Mouse (Mus musculus): Measurements from ENCODE around the gene Pdia5. TPM values are rescaled to one million over a fixed set of nuclear protein-coding genes. Genes with fewer than 3 reads are reported as not detected.

Gene Pdia5
- polyA plus RNA-seq, 1 experiment, result 8.0 TPM

DNA sequence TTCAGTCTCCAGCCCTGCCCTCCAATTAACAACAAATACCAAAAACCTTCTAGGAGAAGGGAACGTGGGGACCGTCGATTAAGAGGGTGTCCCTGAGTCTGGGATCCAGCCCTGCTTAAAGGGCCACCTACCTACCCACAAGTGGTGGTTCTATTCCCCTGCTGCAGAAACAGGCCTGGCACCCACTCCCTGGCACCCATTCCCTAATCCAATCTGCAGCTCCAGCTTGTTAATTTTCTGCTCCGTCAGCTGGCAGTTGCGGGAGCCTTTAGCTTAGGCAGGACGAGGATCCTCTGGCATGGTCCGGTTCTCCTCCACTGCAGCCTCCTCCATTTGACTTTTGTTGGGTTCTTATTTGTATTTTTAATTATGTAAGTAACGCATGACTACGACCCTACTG is 87.3 kb downstream of the Pdia5 start:
- H3K27ac ChIP-seq (ENCODE audit: insufficient read depth, low read length), result no peak overlapping the region
- no peaks in the 10 kb centered on the region for H3K4me1 ChIP-seq (ENCODE audit: control insufficient read depth, insufficient read depth, low read length)
- H3K4me3 ChIP-seq (ENCODE audit: insufficient read depth, low read length), result no peak overlapping the region
- TF ChIP-seq CTCF (IDR thresholded peaks at IDR 0.05; ENCODE audit: extremely low read depth, insufficient read depth, low read length), result no peak
- no peak for TF ChIP-seq POLR2A (IDR thresholded peaks at IDR 0.05; ENCODE audit: extremely low read depth, insufficient read depth, low read length)

DNA sequence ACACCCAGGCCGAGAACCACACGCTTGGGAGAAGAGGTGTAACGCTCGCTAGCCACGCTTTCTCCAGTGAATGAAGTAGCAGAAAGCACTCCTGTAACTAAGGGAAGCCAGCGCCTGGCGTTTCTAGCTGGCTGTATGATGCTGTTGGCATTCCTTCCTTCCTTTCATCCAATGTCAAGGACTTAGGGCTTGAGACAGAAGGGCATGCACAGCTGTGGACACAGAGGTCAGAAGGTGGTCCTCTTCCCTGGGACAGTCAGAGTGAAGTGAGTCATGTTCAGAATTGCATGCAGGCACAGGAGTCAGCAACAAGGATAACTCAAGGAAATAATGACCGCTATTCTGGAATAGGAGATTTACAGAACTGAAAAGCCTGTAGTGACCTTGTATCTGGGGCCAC is 97.9 kb downstream of the Pdia5 start:
- H3K4me1 ChIP-seq (ENCODE audit: control insufficient read depth, insufficient read depth, low read length), result no peaks in the 10 kb centered on the region
- H3K27ac ChIP-seq (ENCODE audit: insufficient read depth, low read length), result no peak overlapping the region
- TF ChIP-seq CTCF (IDR thresholded peaks at IDR 0.05; ENCODE audit: extremely low read depth, insufficient read depth, low read length) (no peak), POLR2A (IDR thresholded peaks at IDR 0.05; ENCODE audit: extremely low read depth, insufficient read depth, low read length) (no peak)
- H3K4me3 ChIP-seq (ENCODE audit: insufficient read depth, low read length), result no peak overlapping the region

DNA sequence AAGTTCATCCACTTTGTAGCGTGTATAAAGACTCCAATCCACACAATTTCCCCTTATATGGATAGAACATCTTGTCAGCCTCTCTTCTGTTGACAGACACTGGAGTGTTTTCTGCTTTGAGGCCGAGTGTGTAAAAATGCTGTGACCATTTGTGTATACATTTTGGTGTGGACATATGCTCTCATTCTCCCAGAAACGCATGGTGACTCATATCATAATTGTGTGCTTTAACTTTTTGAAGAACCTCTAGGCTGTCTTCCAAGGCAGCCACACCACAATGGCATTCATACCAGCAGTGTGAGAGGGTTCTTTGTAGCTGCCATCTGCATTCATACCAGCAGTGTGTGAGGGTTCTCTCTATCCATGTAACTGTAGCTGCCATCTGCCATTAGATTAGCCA is 105.0 kb downstream of the Pdia5 start:
- Histone ChIP-seq H3K4me3 (ENCODE audit: insufficient read depth, low read length) (no peak overlapping the region), H3K27ac (ENCODE audit: insufficient read depth, low read length) (no peak overlapping the region), H3K4me1 (ENCODE audit: control insufficient read depth, insufficient read depth, low read length) (no peaks in the 10 kb centered on the region)
- TF ChIP-seq CTCF (IDR thresholded peaks at IDR 0.05; ENCODE audit: extremely low read depth, insufficient read depth, low read length) (no peak), POLR2A (IDR thresholded peaks at IDR 0.05; ENCODE audit: extremely low read depth, insufficient read depth, low read length) (no peak)

DNA sequence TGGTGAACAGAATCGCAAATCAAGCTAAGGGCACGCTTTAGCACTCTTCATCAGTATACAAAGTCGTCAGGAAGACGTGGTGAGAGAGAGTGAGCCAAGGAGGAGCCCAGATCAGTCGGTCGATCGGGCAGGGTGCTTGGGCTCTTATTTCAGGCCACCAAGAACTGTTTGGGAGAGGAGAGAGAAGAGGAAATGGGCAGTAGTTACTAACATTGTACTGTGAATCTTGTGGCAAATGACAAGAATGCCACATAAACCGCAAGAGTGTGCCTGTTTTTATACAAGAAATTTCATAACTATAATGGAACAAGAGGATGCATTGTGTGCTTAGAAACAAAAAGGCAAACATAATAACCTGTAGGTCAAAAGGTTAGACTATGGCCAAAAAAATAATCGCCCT is 110.6 kb downstream of the Pdia5 start:
- TF ChIP-seq POLR2A (IDR thresholded peaks at IDR 0.05; ENCODE audit: extremely low read depth, insufficient read depth, low read length) (no peak), CTCF (IDR thresholded peaks at IDR 0.05; ENCODE audit: extremely low read depth, insufficient read depth, low read length) (no peak)
- H3K4me1 ChIP-seq (ENCODE audit: control insufficient read depth, insufficient read depth, low read length), result no peaks in the 10 kb centered on the region
- H3K4me3 ChIP-seq (ENCODE audit: insufficient read depth, low read length), result no peak overlapping the region
- no peak overlapping the region for H3K27ac ChIP-seq (ENCODE audit: insufficient read depth, low read length)

- Histone ChIP-seq H3K4me3 (ENCODE audit: insufficient read depth, low read length) (no peak overlapping the region), H3K27ac (ENCODE audit: insufficient read depth, low read length) (no peak overlapping the region), H3K4me1 (ENCODE audit: control insufficient read depth, insufficient read depth, low read length) (no peaks in the 10 kb centered on the region)
- TF ChIP-seq CTCF (IDR thresholded peaks at IDR 0.05; ENCODE audit: extremely low read depth, insufficient read depth, low read length) (no peak), POLR2A (IDR thresholded peaks at IDR 0.05; ENCODE audit: extremely low read depth, insufficient read depth, low read length) (no peak)
These were observed 111.3 kb downstream of the Pdia5 start for GRCm38 (mm10) chr16:35379344-35379743.

DNA sequence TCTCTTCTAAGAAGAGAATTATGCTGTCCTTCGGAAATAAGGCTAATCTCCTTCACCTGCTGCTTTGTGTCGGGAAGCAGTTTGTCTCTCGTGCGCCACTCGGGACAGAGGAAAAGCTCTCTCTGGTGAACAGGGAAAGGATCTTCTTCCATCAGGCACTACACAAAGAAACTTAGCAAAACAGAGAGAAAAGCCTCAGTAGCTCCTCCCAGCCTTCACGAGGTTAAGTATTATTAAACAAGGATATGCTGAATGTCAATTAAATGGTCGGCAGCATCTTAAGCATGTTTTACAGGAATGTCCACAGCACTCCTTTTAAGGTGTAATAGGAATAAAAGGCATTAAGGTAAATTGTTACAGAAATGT is 126.6 kb downstream of the Pdia5 start:
- Histone ChIP-seq H3K4me1 (ENCODE audit: control insufficient read depth, insufficient read depth, low read length) (no peaks in the 10 kb centered on the region), H3K27ac (ENCODE audit: insufficient read depth, low read length) (no peak overlapping the region)
- no peak; the same call in 1 of the 2 replicates for TF ChIP-seq POLR2A (IDR thresholded peaks at IDR 0.05; ENCODE audit: extremely low read depth, insufficient read depth, low read length)
- TF ChIP-seq CTCF (IDR thresholded peaks at IDR 0.05; ENCODE audit: extremely low read depth, insufficient read depth, low read length), result no peak

GRCm38 (mm10) chr16:35363150-35364062 is 127.3 kb downstream of the Pdia5 start, which contains the start of gene Sec22a:
Gene Sec22a, minus strand, starts transcription at chr16:35363918.
- peak within 1 kb of the TSS; percentile 68 for H3K4me3 ChIP-seq (ENCODE audit: insufficient read depth, low read length)
- TF ChIP-seq CTCF (IDR thresholded peaks at IDR 0.05; ENCODE audit: extremely low read depth, insufficient read depth, low read length) (no peak), POLR2A (IDR thresholded peaks at IDR 0.05; ENCODE audit: extremely low read depth, insufficient read depth, low read length) (peak; percentile 60; the same call in 1 of the 2 replicates)
- H3K27ac ChIP-seq (ENCODE audit: insufficient read depth, low read length), result peak within 1 kb of the TSS; percentile 11; the same call in 1 of the 2 replicates
- H3K4me1 ChIP-seq (ENCODE audit: control insufficient read depth, insufficient read depth, low read length), result no peaks in the 10 kb centered on the region

More for the DNA sequence above, 126.6 kb downstream of the Pdia5 start:
- H3K4me3 ChIP-seq (ENCODE audit: insufficient read depth, low read length), result peak overlapping the region; percentile 68

- Histone ChIP-seq H3K27ac (ENCODE audit: insufficient read depth, low read length) (no peak overlapping the region), H3K4me3 (ENCODE audit: insufficient read depth, low read length) (no peak overlapping the region), H3K4me1 (ENCODE audit: control insufficient read depth, insufficient read depth, low read length) (no peaks in the 10 kb centered on the region)
- TF ChIP-seq POLR2A (IDR thresholded peaks at IDR 0.05; ENCODE audit: extremely low read depth, insufficient read depth, low read length) (no peak), CTCF (IDR thresholded peaks at IDR 0.05; ENCODE audit: extremely low read depth, insufficient read depth, low read length) (no peak)
These were observed 128.5 kb downstream of the Pdia5 start for GRCm38 (mm10) chr16:35362221-35362620.

DNA sequence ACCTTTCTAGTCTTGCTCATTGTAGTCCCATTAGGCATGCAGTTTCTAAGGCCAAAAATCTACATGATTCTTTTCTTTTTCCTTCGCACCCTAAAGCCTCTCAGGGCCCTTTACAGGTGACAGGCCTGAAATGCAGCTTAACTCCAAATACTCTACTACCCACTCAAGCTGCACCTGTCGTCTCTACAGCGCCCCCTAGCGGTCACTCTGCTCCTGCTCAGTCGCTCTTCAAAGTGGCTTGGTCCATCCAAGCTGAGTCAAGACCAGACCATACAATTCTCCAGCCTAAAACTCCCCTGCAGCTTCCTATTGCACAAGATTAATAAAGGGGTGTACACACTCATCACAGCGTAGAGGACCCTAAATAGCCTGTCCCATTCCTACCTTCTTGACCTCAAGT is 130.1 kb downstream of the Pdia5 start:
- H3K4me1 ChIP-seq (ENCODE audit: control insufficient read depth, insufficient read depth, low read length), result no peaks in the 10 kb centered on the region
- no peak overlapping the region for H3K4me3 ChIP-seq (ENCODE audit: insufficient read depth, low read length)
- no peak overlapping the region for H3K27ac ChIP-seq (ENCODE audit: insufficient read depth, low read length)
- TF ChIP-seq CTCF (IDR thresholded peaks at IDR 0.05; ENCODE audit: extremely low read depth, insufficient read depth, low read length), result peak; percentile 61
- no peak for TF ChIP-seq POLR2A (IDR thresholded peaks at IDR 0.05; ENCODE audit: extremely low read depth, insufficient read depth, low read length)

DNA sequence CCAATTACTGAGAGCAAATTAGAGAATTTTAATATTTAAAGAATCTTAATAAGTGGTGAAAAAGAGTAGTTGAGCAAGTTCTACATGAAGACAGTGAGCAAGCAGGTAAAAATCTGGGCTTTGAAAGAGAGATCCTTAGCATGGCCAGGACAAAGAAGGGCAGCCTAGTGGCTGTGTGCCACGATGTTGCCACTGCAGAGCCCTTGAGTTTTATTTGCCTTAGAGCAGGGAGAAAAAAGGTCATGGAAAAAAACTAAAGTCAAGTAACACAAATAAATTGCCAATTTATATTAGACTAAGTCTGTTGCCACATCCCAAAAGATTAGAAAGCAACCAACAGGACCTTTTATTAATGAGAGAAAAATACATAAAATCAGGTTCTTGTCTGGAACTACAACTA is 133.2 kb downstream of the Pdia5 start:
- TF ChIP-seq POLR2A (IDR thresholded peaks at IDR 0.05; ENCODE audit: extremely low read depth, insufficient read depth, low read length), result no peak
- TF ChIP-seq CTCF (IDR thresholded peaks at IDR 0.05; ENCODE audit: extremely low read depth, insufficient read depth, low read length), result no peak
- Histone ChIP-seq H3K4me3 (ENCODE audit: insufficient read depth, low read length) (no peak overlapping the region), H3K4me1 (ENCODE audit: control insufficient read depth, insufficient read depth, low read length) (no peaks in the 10 kb centered on the region), H3K27ac (ENCODE audit: insufficient read depth, low read length) (no peak overlapping the region)

Other genes with a start within 250 kb of the Pdia5 start
- 17.5 and 17.9 TPM in 2 replicates for gene Sec22a, start 127.0 kb downstream of the Pdia5 start, polyA plus RNA-seq (2012; rRNA removed)
- gene Sema5b, start 50.3 kb upstream of the Pdia5 start, polyA plus RNA-seq (2012; rRNA removed), result 18.4 and 19.0 TPM in 2 replicates